Mouse (Mus musculus): ENCODE measurements at regions not wholly inside any gene's neighbourhood (a gene's known extent, or its start where the extent isn't known, plus 50 kb on each side); places are given as distances from the start of the nearest gene placed in this dataset.

DNA sequence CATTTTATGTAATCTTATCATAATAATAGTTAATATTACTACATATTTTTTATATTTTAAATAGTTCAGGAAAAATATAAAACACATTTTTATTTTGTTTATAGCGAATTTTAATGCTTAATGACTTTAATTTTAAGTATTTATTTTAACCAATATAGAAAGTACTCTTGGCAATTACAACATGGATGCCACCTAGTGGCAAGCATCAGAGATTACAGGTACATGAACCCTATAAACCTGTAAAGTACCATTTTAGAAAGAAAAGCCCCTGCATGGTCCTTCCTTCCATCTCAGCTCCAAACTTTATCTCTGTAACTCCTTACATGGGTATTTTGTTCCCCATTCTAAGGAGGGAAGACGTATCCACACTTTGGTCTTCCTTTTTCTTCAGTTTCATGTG lies 4328.9 kb upstream of the Gm7489 start:
- DNase-seq (ENCODE audit: low read depth, low spot score): no peak

DNA sequence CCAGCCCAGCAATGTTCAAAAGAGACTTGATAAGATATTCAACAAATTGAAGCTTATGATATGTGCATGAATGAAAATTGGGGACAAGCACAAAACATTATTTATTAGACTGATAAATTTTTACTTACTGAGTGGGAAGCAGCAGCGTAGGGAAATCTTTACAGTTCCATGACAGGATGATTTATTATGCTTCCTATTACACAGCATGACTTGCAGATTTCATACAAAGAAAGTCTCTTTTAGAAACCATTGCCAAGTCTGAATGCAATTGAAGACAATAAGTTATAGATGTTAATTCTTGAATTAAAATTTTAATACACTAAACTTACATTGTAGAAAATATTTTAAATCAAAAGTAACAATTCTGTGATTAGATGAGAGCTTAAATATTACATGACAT lies 4324.3 kb upstream of the Gm7489 start:
- no peak for DNase-seq (ENCODE audit: low read depth, low spot score)

DNA sequence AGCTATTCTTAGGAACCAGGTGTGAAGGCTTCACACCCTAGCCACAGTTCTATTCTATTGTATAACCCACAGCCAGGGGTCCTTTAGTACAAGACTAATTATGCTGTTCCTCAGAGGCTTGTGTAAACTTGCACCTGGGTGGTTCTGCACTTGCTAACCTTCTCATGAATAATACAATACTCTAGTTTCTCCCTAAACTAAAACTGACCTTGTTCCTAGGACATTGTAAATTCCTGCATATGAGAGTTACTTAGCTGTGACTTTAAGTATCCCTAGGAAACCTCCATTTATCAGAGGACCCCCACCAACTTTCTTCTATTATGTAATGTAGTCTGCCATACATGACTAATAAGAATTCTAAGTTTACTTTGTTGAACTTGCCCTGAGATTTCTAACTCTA lies 4295.9 kb upstream of the Gm7489 start:
- no peak for DNase-seq (ENCODE audit: low read depth, low spot score)

DNA sequence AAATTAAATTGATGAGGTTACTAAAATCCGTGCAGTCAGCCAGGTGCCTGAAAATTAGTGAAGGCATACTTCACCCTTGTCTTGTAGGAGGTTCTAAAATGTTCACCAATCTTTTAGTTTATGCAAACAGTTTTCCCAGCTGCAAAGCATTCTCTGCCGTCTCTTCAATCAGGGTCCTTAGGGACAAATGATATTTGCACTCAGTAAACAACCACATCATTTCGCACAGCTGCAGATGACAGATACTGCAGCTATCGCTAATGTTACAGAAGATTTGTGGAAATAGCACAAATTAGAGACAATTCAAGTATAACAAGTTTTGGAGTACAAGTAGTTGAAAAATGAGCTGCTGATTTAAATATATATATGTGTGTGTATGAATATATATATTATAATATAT lies 4270.8 kb upstream of the Gm7489 start:
- no peak for DNase-seq (ENCODE audit: low read depth, low spot score)

DNA sequence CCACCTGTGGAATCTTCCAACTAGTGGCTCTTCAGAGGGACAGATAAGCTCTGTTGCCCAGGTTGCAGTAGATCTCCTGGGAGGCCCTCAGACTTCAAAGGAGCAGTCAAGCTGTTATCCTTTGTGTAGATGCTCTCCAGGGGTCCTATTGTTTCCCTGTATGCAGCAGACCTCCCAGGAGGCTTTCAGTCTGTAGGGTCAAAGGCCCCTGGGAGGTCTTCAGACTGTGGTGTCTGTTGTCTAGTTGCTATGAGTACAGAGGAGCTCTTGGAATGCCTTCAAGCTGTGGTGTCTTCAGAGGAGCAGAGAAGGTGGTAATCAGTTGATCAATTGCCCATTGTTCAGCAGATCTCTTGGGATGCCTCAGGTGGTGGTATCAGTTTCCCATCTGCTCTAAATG lies 4237.3 kb upstream of the Gm7489 start:
- DNase-seq (ENCODE audit: low read depth, low spot score): peak; percentile 0

DNA sequence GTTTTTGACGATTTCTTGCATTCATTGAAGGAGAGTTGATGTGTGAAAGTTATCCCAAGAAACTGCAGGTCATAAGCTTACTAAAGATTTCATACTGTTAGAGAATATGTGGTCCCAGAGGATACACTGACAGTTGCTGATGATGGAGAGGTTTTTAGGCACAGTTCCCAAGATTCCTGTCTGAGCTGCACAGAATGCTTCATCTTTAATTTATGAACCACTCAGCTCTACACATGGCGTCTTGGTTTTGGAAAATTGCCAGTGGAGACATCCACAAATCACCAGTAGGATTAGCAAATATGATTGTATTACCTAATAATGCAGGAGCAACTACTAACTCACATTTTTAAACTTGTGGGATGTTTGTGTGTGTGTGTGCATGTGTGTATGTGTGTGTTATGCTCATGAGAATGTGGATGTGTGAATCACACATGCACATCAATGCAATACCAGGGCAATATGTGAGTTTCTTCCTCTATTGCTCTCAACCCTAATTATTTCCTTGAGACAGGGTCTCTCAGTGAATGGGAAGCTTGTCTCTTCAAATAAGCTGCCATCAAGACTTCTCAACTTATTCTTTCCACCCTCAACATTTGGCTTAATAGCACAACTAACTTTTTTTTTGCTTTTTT lies 4234.0 kb upstream of the Gm7489 start:
- DNase-seq (ENCODE audit: low read depth, low spot score): no peak

DNA sequence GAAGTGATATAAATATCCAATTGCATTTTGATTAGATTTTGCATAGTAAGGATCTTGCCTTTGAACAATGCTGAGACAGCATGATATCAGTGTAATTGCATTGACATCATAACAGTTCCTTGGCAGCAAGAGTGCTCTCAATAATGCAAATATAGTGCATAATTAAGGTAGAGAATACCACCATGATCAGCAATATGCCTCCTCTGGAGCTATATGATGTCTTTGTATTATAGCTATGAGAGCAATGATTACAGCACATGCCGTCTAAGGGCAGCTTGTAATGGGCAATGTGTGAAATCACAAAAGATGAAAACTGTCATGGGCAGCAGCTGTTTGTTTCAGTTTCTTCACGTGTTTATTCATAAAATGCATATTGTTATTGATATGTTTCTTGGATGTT lies 4231.0 kb upstream of the Gm7489 start:
- no peak for DNase-seq (ENCODE audit: low read depth, low spot score)

DNA sequence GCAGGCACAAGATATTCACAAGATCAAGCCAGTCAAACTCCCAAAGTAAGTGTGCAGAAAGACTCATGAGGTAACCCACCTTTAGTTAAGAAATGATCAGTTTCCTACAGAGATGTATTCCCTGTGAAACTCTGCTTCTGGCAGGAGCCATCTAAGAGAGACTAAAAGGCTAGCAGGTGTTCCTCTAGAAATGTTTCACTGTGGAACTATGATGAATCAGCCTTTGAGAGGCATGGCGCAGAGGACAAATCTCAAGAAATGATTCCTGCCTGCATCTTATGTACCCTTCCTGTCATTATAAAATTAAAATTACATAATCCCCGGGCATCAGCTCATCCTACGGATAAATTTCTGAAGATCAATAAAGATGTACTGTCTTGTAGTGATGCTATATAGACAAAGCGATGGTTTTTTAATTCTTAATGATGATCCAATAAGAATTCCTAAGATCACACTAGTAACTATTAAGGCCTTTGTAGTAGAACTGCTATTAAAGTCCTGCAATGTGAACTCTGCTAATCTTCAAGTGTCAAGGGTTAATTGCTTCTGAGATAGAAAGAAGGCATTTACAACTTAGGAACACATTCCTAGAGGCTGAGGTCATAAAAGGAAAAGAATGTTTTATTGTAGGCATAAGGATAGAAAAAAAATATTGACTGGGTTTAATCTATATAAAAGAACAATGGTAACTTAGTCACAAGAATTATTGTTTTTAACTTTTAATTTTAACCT lies 4219.7 kb upstream of the Gm7489 start:
- DNase-seq (ENCODE audit: low read depth, low spot score): no peak
